Mouse (Mus musculus) cerebellum, adult 2 months (tissue): Measurements from ENCODE around the gene Letmd1.

Experiments used
- CTCF ChIP-seq: fragments of 200-500 bp; IDR thresholded peaks from 2 replicates; pipeline ENCODE4 v1.5.1; 2011; ENCODE audit warnings: low read depth, mild to moderate bottlenecking, control low read depth, low read length, moderate library complexity, borderline replicate concordance; ENCODE audit not compliant: insufficient read depth
- POLR2A ChIP-seq: fragments of 200-500 bp; IDR thresholded peaks from 2 replicates; pipeline ENCODE4 v1.6.1; 2011; ENCODE audit warnings: low read length, control low read depth, borderline replicate concordance; ENCODE audit not compliant: insufficient read depth

DNA sequence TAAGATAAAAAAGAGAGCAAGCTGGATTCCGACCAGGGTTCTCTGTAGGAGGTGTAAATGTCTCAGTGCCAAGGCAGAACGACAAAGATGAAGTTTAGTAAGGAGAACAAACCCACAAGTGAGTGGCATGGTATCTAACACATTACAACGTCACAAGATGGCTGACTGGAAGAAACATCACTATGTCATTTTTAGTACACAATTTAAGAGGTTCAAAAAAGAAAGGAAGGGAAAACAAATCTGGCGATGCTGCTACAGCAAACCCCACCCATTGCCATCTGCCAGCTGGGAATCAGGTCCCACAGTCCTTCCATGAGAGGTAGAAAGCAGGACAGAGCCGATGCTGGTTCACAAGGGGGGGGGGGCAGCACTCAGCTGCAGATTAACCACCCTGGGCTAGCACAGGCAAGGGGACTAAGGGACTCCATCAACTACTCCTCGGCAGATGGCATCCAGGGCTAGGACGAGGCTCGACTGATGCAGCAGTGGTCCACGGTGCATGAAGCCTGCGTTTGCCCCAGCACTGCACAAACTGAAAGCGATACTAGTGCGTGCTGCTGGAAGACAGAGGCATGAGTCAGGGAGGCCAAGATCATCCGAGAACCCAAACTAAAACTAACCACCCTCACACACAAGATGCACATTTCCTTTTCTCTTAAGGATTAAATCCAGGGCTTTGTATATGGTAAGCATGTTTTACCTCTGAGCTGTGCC lies 39.8 kb downstream of the Letmd1 start:
- TF ChIP-seq CTCF: no peak
- no peak for TF ChIP-seq POLR2A
